In the genomic region with DNA sequence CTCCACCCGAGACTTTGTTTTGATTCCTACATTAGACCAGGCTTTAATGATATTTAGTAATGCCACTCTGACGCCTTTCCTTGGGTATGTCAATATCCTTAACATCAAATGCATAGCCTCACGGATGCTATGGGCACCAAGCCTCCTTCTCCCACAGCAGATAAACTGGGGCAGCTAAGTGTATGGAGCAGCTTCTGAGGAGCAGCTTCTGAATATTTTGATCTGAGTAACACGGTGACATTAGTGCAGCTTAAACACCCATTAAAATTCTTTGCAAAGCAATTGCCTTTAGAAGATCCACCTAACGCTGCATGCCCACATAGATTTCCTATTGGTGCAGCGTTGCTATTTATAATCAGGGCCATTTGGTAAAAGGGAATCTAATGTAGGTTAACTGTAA, we compare ENCODE assay signal across 25 mouse cellular contexts.
DNase-seq lines count a peak whose midpoint lies in the region; ATAC-seq lines count a peak whose summit lies in the region.
"Had no signal": no experiment of that assay in that cellular context is flagged by ENCODE, and none has a peak within 500 bp of the region (broad histone marks: within the 10 kb centered on the region; RNA-seq: fewer than 3 reads in every experiment).

No protein-coding gene starts in this region.

- H3K27ac ChIP-seq in limb, embryonic 11.5 days (replicated peaks; ENCODE audit: low read depth, low read length): peak overlapping the region; percentile 15; the same call in 1 of the 2 replicates
- H3K27ac ChIP-seq in limb, embryonic 10.5 days: no peak overlapping the region
- no peak overlapping the region for H3K27ac ChIP-seq in embryonic facial prominence, embryonic 10.5 days (replicated peaks)
- H3K27ac ChIP-seq: embryonic facial prominence, embryonic 12.5 days; forebrain, embryonic 13.5 days; forebrain, embryonic 15.5 days had no signal

- H3K9ac ChIP-seq in limb, embryonic 11.5 days (ENCODE audit: low read length): no peak overlapping the region
- H3K9ac ChIP-seq: embryonic facial prominence, embryonic 12.5 days; forebrain, embryonic 13.5 days; forebrain, embryonic 15.5 days; forebrain, postnatal 0 days had no signal

- 0 out of 2 replicates have a peak, but pooled peaks cover 3% of the 10 kb centered on the region for H3K4me1 ChIP-seq in limb, embryonic 11.5 days (ENCODE audit: control insufficient read depth, insufficient read depth, low read length)
- peaks cover 24% of the 10 kb centered on the region for H3K4me1 ChIP-seq in limb, embryonic 10.5 days
- no peaks in the 10 kb centered on the region for H3K4me1 ChIP-seq in embryonic facial prominence, embryonic 10.5 days
- H3K4me1 ChIP-seq: embryonic facial prominence, embryonic 12.5 days; forebrain, embryonic 15.5 days had no signal

- H3K4me3 ChIP-seq in limb, embryonic 11.5 days (ENCODE audit: low read depth, low read length): no peak overlapping the region
- H3K4me3 ChIP-seq in limb, embryonic 10.5 days: no peak overlapping the region
- H3K4me3 ChIP-seq in embryonic facial prominence, embryonic 10.5 days: no peak overlapping the region
- H3K4me3 ChIP-seq: embryonic facial prominence, embryonic 12.5 days; forebrain, embryonic 13.5 days; forebrain, embryonic 15.5 days had no signal

- ATAC-seq in frontal cortex, adult (ENCODE audit: low TSS enrichment): peak; percentile 61
- ATAC-seq in limb, embryonic 11.5 days (ENCODE audit: insufficient number of reproducible peaks, low FRiP score, low TSS enrichment, low read depth): 0 out of 2 replicates have a peak, but pooled peaks have one; percentile 13
- ATAC-seq: activated CD4-positive, CD25-positive, alpha-beta regulatory T cell, adult 4 months; CD4-positive, CD25-positive, alpha-beta regulatory T cell, adult 4 months; forebrain, embryonic 13.5 days; forebrain, embryonic 15.5 days; forebrain, postnatal 0 days; Patski had no signal

- no peak overlapping the region for H3K4me2 ChIP-seq in limb, embryonic 11.5 days (ENCODE audit: low read depth, severe bottlenecking)
- H3K4me2 ChIP-seq: embryonic facial prominence, embryonic 12.5 days; forebrain, embryonic 13.5 days; forebrain, embryonic 15.5 days had no signal

- 43% methylated on average over 6 of the region's 6 CpGs for WGBS in limb, embryonic 11.5 days
- WGBS in limb, embryonic 10.5 days: 75% methylated on average over 6 of the region's 6 CpGs
- WGBS in embryonic facial prominence, embryonic 10.5 days: 89% methylated on average over 6 of the region's 6 CpGs

- no peaks in the 10 kb centered on the region for H3K36me3 ChIP-seq in limb, embryonic 11.5 days (ENCODE audit: control insufficient read depth, insufficient read depth, low read length)
- H3K36me3 ChIP-seq in limb, embryonic 10.5 days: no peaks in the 10 kb centered on the region
- no peaks in the 10 kb centered on the region for H3K36me3 ChIP-seq in embryonic facial prominence, embryonic 10.5 days (replicated peaks)
- H3K36me3 ChIP-seq: embryonic facial prominence, embryonic 12.5 days; forebrain, embryonic 15.5 days; G1E had no signal

- H3K27me3 ChIP-seq in limb, embryonic 11.5 days (ENCODE audit: control insufficient read depth, insufficient read depth, low read length): no peaks in the 10 kb centered on the region
- H3K27me3 ChIP-seq in limb, embryonic 10.5 days (ENCODE audit: low read depth, poor library complexity, severe bottlenecking): no peaks in the 10 kb centered on the region
- no peaks in the 10 kb centered on the region for H3K27me3 ChIP-seq in embryonic facial prominence, embryonic 10.5 days (replicated peaks; ENCODE audit: low read depth, poor library complexity, severe bottlenecking)
- H3K27me3 ChIP-seq: CH12.LX; embryonic facial prominence, embryonic 12.5 days; forebrain, embryonic 13.5 days; forebrain, embryonic 15.5 days had no signal

- no peaks in the 10 kb centered on the region for H3K9me3 ChIP-seq in limb, embryonic 11.5 days (ENCODE audit: control insufficient read depth, low read length)
- H3K9me3 ChIP-seq in limb, embryonic 10.5 days (replicated peaks): no peaks in the 10 kb centered on the region
- no peaks in the 10 kb centered on the region for H3K9me3 ChIP-seq in embryonic facial prominence, embryonic 10.5 days
- H3K9me3 ChIP-seq: embryonic facial prominence, embryonic 12.5 days; forebrain, embryonic 13.5 days; forebrain, embryonic 15.5 days had no signal

- DNase-seq in frontal cortex, postnatal 36 days (ENCODE audit: low spot score in 2 of 2): no peak
- no peak for DNase-seq in limb, embryonic 11.5 days (ENCODE audit: low spot score)
- DNase-seq in limb, embryonic 10.5 days (ENCODE audit: low spot score): no peak
- no peak for DNase-seq in embryonic facial prominence, embryonic 10.5 days (ENCODE audit: low spot score)
- DNase-seq: adrenal gland, adult 8-10 months; adrenal gland, postnatal 14 days; adrenal gland, postnatal 36 days; B cell, adult 2 months; cerebellum, adult 11 months; cerebellum, adult 18-20 months; cerebellum, adult 8-10 months; cerebellum, adult 9-11 months; cerebellum, postnatal 14 days; cerebellum, postnatal 36 days; embryo, embryonic 11 days; forebrain, postnatal 0 days had no signal
